Mouse (Mus musculus) urinary bladder, postnatal 4 days (tissue): ENCODE measurements around the gene Prodh2.
A peak's percentile ranks its signal among the peaks of the same experiment; 100 is the strongest.
"Not testable (repeated sequence)": the region's sequence is repeated elsewhere in the genome, so short reads cannot be mapped to it uniquely, and the experiment has no call there.

ENCODE experiments used
- DNase-seq, 2 experiments: peaks; one replicate each; pipeline ENCODE4 v3.0.0; 2021 to 2022; ENCODE audit warnings: low spot score in 2 of 2

Prodh2 gene

DNA sequence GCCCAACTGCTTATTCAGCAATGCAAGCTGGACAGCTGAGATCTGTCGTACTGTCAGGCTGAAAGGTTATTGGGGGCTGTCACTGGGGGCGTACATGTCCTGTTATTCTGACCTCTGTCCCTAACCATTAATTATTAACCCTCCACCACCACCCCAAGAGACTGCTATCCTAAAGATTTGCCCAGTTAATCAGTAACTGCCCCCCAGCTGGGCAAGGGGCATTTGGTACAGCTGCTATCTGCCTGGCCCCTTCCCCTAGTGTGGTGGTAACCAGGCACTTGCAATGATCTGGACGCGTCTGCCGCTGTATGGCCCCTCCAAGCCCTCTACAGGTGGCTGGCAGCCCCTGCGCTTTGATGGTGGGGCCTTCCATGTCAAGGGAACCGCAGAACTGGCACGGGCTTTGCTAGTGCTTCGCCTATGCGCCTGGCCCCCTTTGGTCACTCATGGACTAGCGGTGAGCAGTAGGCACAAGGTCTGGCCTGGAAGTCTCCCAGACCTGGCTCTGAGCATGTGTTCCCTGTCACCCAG is at the start of gene Prodh2:
Gene Prodh2 (plus strand): TSS at position 222 of the 531 bp plus-strand sequence.
- no peak for DNase-seq

DNA sequence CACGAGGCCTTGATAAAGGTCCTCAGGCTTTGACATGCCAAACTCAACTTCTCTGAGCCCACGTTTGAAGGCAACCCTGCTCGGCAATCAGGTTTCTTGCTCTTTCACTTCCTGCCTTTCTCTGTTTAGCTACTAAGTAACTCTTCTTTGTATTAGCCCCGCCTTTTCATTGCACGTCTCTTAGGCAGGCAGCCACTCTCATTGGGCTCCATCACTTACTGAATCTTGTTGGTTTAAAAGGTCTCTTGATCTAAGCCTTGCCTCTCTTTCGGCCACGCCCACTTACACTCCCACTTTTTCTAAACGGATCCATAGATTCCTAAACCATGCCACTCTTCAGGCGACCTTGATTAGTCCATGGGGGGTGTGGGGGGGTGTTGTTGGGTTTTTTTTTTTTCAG is 49.7 kb upstream of the Prodh2 start:
- DNase-seq: no peak

DNA sequence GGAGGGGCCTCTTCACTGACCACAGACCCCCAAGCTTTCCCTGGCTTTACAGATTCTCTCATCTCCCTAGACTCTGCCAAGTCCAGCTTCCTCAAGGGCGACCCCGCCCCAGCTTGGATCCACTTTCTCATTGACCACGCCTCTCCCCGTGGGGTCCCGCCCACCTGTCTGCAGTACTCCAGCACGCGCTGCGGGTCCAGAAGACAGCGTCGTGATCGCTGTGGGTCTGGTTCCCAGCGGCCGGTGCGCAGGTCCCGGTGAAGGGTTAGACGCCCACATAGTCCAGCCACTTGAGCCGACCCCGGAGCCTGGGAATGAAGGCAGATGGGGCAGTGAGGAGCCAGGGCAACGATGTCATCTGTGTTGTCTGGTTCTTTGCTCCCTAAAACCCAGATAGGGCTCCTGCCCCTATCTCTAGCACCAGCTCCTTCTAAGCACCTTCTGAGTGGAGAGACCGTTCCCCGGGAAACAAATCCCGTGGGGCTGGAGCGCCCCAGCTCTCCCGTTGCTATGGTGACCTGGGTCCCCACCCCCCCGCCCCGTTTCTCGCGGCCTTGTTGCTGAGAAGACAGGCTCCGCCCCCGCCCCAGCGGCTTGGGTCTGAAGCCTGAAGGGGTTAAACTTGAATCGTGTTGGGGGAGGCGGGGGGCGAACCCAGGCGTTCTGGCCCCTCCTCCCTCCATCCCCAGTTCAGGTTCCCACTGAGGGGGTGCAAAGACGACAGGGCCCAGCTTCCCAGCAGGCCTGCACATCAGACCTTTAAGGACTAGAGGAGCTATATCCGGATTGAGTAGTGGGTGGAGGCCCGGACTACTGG is 49.1 kb upstream of the Prodh2 start:
- DNase-seq: peak in 1 of 2 experiments; percentile 38

DNA sequence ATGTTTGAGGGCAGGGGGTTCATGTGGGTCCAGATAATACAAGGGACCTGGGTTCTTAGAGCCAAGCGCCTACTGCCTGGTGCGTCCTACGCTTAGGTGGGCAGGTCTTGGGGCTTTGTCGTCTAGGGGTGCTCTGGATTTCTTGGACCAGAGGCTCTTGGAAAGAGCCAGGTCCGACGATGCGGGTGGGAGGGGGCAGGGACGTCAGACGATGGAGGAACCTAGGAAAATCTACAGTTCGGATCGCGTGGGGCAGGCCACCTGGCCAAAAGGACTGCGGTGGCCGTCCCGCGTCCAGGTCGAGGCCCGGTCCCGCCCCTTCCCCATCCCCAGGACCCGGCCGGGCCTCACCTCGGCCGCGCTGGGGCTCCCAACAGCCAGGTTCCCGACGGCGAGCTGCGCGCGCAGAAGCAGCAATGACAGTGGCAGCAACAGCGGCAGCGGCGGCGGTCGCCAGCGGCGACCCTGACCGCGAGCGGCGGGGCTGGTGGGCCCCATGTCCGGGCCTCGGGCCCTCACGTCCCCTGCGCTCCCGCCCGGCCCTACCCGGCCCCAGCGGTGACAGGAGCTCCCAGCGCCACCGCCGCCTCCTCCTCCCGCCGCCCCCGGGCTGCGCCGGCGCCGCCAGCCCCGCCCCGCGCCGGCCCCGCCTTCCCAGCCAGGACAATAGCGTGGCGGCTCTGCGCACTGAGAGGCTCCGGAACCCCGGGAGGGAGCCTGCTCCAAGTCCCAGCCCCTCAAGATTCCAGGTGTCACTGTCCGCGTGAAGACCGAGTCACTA is 48.3 kb upstream of the Prodh2 start, which contains the start of gene Aplp1:
Gene Aplp1 (minus strand): TSS at position 565 of the 781 bp plus-strand sequence.
- no peak for DNase-seq

DNA sequence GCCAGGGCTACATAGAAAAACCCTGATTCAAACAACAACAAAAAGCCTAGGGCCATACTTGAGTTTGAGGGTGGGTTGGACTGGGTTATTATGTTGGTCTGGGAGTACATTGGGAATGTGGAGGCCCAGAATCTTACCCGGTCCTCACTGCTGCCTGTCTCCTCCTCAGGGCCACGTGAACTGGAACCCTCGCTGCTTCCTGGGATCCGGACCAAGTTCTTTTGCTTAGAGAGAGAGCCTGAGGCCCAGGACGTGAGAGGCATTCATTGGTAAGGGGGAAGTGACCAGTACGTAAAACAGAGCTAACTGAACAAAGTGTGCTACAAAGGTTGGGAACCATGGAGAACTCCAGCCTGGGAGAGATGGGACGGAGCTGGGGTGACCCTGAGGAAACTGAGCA is 43.2 kb upstream of the Prodh2 start:
- no peak for DNase-seq

DNA sequence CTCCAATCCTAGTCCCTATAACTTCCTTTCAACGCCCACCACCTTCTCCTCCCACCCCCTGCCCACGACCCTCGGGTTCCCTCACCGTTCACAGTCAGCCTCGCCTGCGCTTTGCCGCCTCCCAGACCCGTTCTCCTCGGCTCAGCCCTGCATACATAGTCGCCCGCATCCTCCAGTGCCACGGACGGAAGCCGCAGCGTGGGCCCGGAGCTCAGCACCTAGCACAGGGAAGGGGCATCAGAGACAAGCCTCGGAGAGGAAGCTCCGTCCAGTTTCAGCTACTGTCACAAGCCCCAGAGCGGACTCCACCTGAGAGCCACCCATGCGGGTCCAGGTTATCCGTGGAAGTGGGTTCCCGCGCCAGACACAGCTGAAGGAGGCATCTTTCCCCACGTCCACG is 40.1 kb upstream of the Prodh2 start:
- no peak for DNase-seq

DNA sequence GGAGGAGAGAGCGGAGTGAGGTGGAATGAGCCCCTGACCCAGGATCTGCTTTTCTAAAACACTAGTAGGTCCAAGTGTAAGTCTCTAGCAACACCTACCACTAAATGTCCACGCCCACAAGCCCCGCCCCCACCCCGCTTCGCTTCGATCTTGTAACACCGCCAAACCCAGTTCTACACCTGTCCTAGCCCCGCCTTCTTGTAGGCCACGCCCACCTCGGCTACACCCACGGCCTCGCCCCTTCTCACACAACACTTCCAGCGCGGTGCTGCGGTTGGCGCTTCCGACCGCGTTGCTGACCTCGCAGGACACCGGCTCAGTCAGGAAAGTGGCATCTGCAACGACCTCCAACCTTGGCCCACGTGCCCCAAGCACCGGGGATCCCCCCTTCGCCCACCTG is 39.7 kb upstream of the Prodh2 start:
- DNase-seq: no peak

DNA sequence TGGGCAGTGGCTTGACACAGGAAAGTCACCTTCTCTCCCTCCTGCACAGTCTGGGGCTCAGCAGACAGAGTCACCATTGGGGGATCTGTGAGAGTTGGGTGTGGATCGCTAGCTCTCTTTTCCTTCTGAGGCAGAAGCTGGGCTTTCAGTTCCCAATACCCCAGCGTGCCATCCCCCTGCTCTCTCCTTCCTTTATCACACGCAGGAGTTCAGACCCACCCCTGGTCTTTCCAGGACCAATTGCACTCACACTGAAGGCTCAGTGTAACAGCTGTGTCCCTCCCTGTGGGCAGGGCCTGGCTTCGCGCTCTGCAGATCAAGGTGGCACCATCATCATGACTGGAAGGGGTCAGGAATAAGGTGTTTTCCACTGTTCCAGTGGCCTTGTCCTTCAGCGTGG is 39.2 kb upstream of the Prodh2 start:
- no peak for DNase-seq

DNA sequence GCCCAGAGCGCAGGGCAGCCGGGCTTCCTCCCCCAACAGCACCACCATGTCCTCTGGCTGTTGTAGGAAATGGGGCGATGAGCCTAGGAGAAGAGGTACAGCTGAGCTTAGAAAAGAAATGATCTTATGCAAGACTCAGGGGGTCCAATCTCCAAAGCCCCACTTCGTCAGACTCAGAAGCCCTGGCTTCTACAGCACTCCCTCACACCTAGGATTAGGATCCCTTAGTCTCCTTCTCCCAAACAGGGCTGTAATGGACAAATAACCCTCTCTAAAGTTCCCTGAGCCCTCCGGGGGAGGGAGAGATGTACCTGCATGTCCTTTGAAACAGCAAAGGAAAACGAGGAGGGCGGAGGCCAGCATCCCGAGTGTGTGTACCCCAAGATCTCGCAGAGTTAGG is 36.9 kb upstream of the Prodh2 start:
- DNase-seq: peak in 1 of 2 experiments; percentile 39

DNA sequence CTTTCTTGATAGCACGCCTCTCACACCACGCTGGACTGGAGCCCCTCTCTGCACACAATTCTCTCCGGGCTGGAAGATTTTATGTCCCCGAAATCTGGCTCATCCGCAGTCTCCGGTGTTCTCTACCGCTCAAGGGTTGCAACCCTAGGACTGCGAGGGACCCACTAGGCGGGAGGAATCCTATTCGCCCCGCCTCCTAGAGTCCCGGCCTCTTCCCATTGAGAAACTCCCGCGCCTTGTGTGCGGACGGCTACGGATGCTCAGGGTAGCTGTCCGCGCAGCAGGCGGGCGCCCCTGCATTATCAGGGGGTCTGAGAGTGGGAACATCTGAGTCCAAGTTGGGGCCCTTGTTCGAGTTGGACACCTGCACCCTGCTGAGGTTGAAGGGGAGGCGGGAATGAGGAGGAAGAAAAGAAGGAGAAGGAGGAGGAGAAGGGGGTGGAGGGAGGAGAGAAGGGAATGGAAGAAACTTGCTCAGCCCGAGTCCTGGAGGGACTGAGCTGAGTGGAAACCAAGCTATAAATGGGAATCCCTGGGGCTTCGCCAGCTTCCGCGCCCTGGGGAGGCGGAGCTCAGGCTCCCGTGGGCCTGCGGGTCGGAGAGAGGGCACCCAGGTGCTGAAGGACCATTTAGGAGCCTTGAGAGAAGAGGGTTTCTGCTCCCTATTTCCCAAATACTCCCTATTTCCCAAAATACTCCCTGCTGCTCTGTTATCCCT is 36.4 kb upstream of the Prodh2 start:
- DNase-seq: peak in 1 of 2 experiments; percentile 46

DNA sequence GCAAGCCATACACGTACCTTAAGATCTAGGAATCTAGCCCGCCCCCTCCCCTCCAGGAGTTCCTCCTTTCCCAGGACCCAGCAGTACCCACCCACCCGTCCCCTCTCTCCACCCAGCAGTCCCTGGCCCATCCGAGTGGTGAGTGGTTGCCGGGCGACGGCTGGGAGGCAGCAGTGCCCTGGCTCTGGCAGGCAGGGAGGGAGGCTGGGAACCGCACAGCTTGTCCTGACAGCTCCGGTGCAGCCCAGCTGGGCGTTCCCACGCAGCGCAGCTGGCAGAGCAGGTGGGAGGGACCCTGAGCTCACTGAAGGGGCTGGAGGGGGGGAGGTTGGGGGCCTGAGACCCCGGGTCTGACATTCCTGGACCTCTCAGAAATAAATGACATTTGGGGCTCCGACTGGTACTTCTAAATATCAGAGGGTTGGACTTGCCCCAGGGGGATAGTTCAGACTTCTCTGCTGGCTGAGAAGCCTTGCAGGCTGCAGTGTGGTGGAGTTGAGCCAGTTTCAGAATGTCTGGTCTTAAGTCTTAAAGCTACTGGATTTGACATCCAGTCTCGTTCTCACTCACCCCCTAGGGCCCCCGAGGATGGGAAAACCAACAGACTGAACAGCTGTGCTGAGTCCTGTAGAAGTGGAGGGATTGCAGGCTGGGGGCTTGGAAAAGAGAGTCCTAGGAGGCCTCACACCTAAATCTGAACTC is 35.6 kb upstream of the Prodh2 start, which contains the start of the genes Kirrel2 and Nphs1:
Gene Kirrel2 (minus strand): TSS at position 62 of the 702 bp plus-strand sequence.
Gene Nphs1 (plus strand): TSS at position 687 of the 702 bp plus-strand sequence.
- DNase-seq: no peak

DNA sequence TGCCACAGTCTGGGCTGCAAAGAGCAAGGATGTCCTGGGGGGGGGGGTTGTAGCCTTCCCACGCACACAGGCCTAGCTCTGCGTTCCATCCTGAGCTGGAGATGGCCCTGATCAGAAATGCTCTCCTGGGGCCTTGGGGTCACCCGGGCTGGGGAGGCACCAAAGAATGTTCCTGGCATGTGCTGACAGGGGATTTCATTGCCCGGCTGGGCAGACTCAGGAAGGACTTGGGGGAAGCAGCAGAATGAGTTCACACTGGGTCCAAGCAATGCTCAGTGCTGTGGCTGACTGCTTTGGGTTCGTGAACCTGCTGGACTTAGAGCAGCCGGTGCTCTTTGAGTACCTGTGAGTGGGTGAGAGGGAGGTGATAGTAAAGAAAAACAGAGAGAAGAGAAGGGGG is 33.9 kb upstream of the Prodh2 start:
- DNase-seq: no peak

DNA sequence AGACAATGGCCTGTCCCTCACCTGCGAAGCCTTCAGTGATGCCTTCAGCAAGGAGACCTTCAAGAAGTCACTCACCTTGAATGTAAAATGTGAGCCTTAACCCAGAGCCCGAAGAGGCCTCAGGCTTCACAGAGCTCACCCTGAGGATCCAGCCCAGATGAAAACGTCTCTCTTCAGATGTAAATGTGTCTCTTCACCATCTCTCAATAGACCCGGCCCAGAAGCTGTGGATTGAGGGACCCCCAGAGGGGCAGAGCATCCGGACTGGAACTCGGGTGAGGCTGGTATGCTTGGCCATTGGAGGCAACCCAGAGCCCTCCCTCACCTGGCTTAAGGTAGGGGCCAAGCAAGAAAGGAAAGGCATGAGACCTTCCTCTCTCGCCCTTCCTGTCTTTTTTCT is 29.9 kb upstream of the Prodh2 start:
- DNase-seq: no peak

DNA sequence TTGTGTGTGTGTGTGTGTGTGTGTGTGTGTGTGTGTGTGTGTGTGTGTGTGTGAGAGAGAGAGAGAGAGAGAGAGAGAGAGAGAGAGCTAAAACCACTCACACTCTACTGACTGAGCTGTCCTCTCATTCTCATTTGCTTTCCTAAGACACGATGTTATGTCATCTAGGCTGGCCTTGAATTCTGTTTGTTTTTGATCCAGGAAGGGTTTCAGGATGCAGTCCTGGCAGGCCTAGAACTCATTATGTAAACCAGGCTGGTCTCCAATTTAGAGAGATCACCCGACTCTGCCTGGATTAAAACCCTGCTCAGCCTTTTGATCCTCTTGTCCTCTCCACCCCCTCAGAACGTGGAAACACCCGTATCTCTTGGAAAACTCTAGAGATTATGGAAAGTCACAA is 29.4 kb upstream of the Prodh2 start:
- no peak for DNase-seq

DNA sequence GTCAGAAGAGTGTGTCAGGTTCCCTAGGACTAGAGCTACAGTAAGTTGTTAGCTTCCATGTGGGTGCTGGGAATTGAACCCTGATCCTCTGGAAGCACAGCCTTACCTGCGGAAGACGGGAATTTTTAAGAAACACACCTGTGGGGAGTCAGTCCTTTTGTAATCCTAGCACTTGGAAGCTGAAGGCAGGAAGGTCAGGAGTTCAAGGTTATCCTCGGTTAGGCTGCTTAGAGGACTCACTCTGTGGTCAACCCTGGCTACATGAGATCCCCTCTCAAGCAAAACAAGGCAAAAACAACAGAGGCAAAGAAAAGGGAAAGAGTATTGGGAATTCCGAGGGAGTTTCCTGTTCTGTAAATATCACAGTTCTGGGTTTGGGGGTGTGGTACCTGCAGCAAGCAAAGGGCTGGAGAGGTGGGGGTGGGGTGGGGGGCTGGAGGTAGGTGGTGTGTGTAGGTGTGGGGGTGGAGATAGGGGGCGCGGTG is 28.6 kb upstream of the Prodh2 start:
- DNase-seq: no peak

DNA sequence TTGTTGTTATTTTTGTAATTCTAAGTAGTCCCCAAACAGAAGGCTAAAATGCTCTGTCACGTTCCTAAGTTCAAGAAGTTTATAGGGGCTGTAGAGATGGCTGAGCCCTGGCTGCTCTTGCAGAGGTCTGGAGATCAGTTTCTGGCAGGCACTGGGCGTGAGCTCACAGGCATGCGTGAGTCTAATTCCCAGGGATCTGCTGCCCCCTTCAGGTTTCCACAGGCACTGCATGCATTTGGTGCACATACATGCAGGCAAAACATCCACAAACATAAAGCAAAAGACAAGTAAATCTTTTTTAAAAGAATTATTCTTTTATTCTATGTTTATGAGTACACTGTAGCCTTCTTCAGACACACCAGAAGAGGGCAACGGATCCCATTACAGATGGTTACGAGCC is 21.0 kb upstream of the Prodh2 start:
- DNase-seq: no peak

DNA sequence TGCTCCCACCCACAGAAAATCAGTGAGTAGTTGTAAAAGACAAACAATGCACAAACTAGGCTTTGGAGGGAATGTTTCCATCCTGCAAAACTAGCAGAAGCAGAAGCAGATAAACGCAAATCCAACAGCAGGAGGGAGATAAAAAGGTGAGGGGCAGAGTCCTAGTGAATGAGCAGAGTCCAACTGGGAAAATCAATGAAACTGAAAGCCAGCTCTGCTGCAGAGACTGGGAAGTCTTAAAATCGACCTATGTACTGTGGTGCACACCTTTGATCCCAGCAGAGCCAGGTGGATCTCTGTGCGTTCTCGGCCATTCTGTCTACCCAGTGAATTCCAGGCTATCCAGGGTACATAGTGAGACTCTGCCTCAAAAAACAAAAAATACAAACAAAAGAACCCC is 18.4 kb upstream of the Prodh2 start:
- no peak for DNase-seq

DNA sequence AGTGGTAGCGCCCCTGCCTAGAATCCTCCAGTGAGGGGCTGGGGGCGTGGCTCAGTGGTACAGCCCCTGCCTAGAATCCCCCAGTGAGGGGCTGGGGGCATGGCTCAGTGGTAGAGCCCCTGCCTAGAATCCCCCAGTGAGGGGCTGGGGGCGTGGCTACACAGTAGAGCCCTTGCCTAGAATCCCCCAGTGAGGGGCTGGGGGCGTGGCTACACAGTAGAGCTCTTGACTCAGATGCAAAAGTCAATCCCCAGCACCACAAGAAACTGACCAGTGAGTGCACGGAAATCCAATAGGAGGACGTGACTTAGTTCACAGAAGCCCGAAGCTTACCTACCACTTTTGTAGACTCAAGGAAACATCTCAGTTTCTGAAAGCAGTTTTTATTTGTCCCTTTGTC is 17.3 kb upstream of the Prodh2 start:
- DNase-seq: not testable (repeated sequence)

DNA sequence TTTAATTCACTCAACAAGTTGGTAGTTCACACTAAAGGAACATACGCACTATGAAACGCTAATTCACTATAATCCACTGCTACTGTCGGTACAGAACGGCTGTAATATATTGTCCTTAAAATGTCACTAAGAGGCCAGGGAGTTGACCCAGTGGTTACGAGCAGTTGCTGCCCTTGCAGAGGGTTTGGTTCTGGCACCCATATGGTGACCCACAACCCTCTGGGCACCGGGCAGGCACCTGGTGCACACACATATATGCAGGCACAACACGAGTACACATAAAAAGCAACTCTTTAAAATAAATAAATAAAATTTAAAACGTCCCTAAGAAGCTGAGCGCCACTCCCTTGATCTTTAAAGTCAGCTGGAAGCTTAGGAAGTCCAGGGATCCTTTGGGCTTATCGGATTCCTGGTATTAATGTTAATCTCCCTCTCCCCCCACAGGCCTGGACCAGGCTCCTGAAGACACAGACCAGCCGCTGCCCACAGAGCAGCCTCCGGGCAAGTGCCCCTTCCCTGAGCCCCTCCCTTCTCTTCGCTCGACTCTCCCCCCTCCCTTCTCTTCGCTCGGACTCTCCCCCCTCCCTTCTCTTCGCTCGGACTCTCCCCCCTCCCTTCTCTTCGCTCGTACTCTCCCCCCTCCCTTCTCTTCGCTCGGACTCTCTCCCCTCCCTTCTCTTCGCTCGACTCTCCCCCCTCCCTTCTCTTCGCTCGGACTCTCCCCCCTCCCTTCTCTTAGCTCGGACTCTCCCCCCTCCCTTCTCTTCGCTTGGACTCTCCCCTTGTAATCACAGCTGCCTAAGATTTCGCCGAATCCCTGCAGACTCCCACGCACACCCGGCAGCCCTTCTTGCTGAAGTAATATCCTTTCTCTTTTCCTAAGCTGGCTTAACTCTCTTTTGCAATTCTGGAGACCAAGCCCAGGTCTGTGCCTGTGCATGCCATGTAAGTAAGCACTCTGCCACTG is 15.7 kb upstream of the Prodh2 start:
- DNase-seq: no peak

DNA sequence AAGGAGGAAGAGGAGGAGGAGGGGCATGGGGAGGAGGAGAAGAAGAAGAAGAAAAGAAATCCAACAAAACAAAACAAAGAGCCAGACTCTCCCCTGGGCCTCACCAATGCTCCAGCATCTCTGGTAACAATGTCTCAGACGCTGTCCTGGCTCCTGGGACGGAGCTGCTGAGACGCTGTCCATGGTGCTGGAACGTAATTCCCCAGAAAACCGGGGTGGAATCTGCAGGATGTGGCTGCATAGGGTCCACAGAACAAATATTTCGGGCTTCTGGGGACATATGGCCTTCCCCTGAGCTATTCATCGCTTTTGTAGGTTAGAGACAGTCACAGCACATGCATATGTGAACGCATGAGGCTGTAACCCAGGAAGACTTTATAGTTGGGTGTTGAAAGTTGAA is 9.2 kb upstream of the Prodh2 start:
- no peak for DNase-seq
